Mouse (Mus musculus) spleen, postnatal 4 days (tissue): ENCODE measurements around the gene Trim46.

Source experiments
- DNase-seq, 2 experiments: peaks; one replicate each; pipeline ENCODE4 v3.0.0; 2022; ENCODE audit warnings: low spot score in 2 of 2

The Trim46 gene

GRCm38 (mm10) chr3:89270891-89271290, 24.8 kb upstream of the Trim46 start:
- no peak for DNase-seq

GRCm38 (mm10) chr3:89270051-89270755, 24.1 kb upstream of the Trim46 start, which contains the start of gene Slc50a1:
Gene Slc50a1 (minus strand): TSS chr3:89270570.
- DNase-seq = peak; percentile 74 to 90

- peak in 1 of 2 experiments; percentile 59 for DNase-seq
Observed at GRCm38 (mm10) chr3:89268916-89269315, 22.8 kb upstream of the Trim46 start.

- DNase-seq = peak; percentile 69 to 85
Observed at GRCm38 (mm10) chr3:89266439-89266893, 20.4 kb upstream of the Trim46 start.

GRCm38 (mm10) chr3:89262417-89262816, 16.3 kb upstream of the Trim46 start:
- no peak for DNase-seq

- DNase-seq = no peak
Observed at GRCm38 (mm10) chr3:89260211-89260610, 14.1 kb upstream of the Trim46 start.

- DNase-seq = no peak
Observed at GRCm38 (mm10) chr3:89259076-89259475, 13.0 kb upstream of the Trim46 start, which contains the start of gene Dpm3. Gene Dpm3 (plus strand): TSS chr3:89259358.

GRCm38 (mm10) chr3:89256177-89256576, 10.1 kb upstream of the Trim46 start:
- no peak for DNase-seq

GRCm38 (mm10) chr3:89254994-89255393, 8.9 kb upstream of the Trim46 start:
- DNase-seq = no peak

GRCm38 (mm10) chr3:89251365-89251895, 5.3 kb upstream of the Trim46 start:
- DNase-seq = peak; percentile 68 to 81

GRCm38 (mm10) chr3:89250435-89251040, 4.4 kb upstream of the Trim46 start:
- DNase-seq = peak; percentile 63 to 81

- no peak for DNase-seq
Observed at GRCm38 (mm10) chr3:89247466-89247865, 1.4 kb upstream of the Trim46 start.

- peak; percentile 29 to 69 for DNase-seq
Observed at GRCm38 (mm10) chr3:89245688-89246171, 379 bp downstream of the Trim46 start, which contains the start of gene Krtcap2. Gene Krtcap2 (plus strand): TSS chr3:89245966.

GRCm38 (mm10) chr3:89244982-89245687, 974 bp downstream of the Trim46 start:
- peak; percentile 18 to 67 for DNase-seq

- peak in 1 of 2 experiments; percentile 70 for DNase-seq
Observed at GRCm38 (mm10) chr3:89244158-89244981, 1.7 kb downstream of the Trim46 start.

- DNase-seq = peak; percentile 66 to 80
Observed at GRCm38 (mm10) chr3:89243609-89244008, 2.5 kb downstream of the Trim46 start.

GRCm38 (mm10) chr3:89242331-89242895, 3.7 kb downstream of the Trim46 start:
- DNase-seq = peak; percentile 70 to 89

- DNase-seq = peak in 1 of 2 experiments; percentile 60
Observed at GRCm38 (mm10) chr3:89238494-89238893, 7.6 kb downstream of the Trim46 start.

- DNase-seq = peak in 1 of 2 experiments; percentile 60
Observed at GRCm38 (mm10) chr3:89237682-89238081, 8.4 kb downstream of the Trim46 start.

GRCm38 (mm10) chr3:89236516-89236915, 9.6 kb downstream of the Trim46 start:
- no peak for DNase-seq
